Mouse (Mus musculus) liver, postnatal 0 days (tissue): ENCODE results near the gene Vipr2.

ENCODE experiments used
- CTCF ChIP-seq: sonication (generic); IDR thresholded peaks from 2 replicates; pipeline ENCODE4 v1.5.1; 2016; ENCODE audit warnings: antibody characterized with exemption, low read depth
- EP300 ChIP-seq: IDR thresholded peaks from 2 replicates; pipeline ENCODE4 v1.6.1; 2016; ENCODE audit warnings: antibody characterized with exemption, low read depth, mild to moderate bottlenecking

DNA sequence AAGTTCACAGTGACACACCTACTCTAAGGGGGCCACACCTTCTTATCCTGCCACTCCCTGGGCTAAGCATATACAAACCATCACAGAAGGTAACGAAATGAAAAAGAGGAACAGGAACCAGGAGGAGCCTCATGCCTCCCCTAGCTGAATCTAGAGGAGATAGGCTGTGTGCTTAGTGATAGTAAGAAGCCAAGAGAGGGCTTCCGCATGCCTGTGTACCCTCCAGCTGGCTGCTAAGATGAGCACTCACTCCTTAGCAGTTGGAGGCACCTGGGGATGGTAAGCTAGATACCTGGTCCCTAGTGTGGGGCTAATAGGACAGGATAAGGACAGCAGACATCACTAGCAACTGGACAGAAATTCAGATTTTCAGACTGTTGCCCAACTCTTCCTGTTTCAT, 64.3 kb downstream of the Vipr2 start:
- no peak for TF ChIP-seq CTCF
- no peak for TF ChIP-seq EP300
